Mouse (Mus musculus) forebrain, embryonic 12.5 days (tissue): ENCODE data around the gene Kptn. TPM values are rescaled to one million over a fixed set of nuclear protein-coding genes. Genes with fewer than 3 reads are reported as not detected.

ENCODE experiments used
- ATAC-seq: fragments of 200-750 bp; cut with Nextera tagmentation; 2 replicates; pipeline ENCODE4 v1.8.0; 2017; ENCODE audit warnings: moderate TSS enrichment; ENCODE audit not compliant: low FRiP score
- H3K27ac ChIP-seq: fragments of 300-500 bp; sonication (generic); 2 replicates; pipeline ENCODE4 v1.5.1; 2016; ENCODE audit warnings: mild to moderate bottlenecking
- H3K27me3 ChIP-seq: fragments of 300-500 bp; sonication (generic); 2 replicates; pipeline ENCODE4 v1.6.1; 2016; ENCODE audit warnings: mild to moderate bottlenecking
- H3K36me3 ChIP-seq: fragments of 300-500 bp; sonication (generic); replicated peaks from 2 replicates; pipeline ENCODE4 v1.6.1; 2016; ENCODE audit warnings: mild to moderate bottlenecking
- H3K4me1 ChIP-seq: fragments of 300-500 bp; sonication (generic); 2 replicates; pipeline ENCODE4 v1.6.1; 2016
- H3K4me2 ChIP-seq: fragments of 300-500 bp; sonication (generic); 2 replicates; pipeline ENCODE4 v1.6.1; 2016; ENCODE audit warnings: mild to moderate bottlenecking, moderate library complexity
- H3K4me3 ChIP-seq: fragments of 300-500 bp; sonication (generic); replicated peaks from 2 replicates; pipeline ENCODE4 v1.5.1; 2016; ENCODE audit warnings: mild to moderate bottlenecking
- H3K9ac ChIP-seq: fragments of 300-500 bp; sonication (generic); 2 replicates; pipeline ENCODE4 v1.6.1; 2016; ENCODE audit warnings: mild to moderate bottlenecking
- H3K9me3 ChIP-seq: fragments of 300-500 bp; sonication (generic); 2 replicates; pipeline ENCODE4 v1.6.1; 2016
- WGBS: fragments of 180-500 bp; shearing (Covaris S2); methylation state at CpG from one replicate; pipeline ENCODE4 v1.1.7; 2016; 5-methylcytosine and 5-hydroxymethylcytosine counted together
- polyA plus RNA-seq: library from polyadenylated mRNA; unstranded; fragments of >200 nt; fragmentation: Nextera tagmentation; extraction: Ambion mirVana; gene quantifications from 2 replicates; pipeline ENCODE4 v1.2.1, GENCODE M21; 2016

Kptn gene
- polyA plus RNA-seq, 1 experiment from 2014 or later, result 29.4 TPM

DNA sequence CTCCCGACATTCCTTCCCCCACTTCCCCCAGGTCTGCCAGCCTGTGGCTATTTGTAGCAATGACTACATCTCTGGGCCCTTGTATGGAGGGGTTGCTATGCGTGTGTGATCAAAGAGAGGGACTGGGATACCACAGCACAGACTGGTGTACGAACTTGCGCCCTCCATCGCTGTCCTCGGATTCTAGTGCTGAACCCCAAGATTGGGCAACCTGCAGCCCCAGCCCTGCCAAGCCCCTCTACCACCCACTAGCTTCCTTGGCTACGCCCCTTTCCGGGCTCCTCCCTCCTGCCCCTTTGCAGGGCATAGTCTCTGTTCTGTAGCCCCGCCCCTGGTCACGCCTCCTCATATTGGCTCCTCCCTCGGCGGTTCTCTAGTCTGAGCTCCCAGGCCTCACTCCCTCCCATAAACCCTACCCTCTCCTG is 9.7 kb downstream of the Kptn start, which contains the start of gene Slc8a2:
Slc8a2 (plus strand) TSS at position 406 of the 425 bp plus-strand sequence.
- Histone ChIP-seq H3K9me3 (no peaks in the 10 kb centered on the region), H3K4me1 (peaks cover 56% of the 10 kb centered on the region)
- 2% methylated on average over 12 of the region's 12 CpGs for WGBS

DNA sequence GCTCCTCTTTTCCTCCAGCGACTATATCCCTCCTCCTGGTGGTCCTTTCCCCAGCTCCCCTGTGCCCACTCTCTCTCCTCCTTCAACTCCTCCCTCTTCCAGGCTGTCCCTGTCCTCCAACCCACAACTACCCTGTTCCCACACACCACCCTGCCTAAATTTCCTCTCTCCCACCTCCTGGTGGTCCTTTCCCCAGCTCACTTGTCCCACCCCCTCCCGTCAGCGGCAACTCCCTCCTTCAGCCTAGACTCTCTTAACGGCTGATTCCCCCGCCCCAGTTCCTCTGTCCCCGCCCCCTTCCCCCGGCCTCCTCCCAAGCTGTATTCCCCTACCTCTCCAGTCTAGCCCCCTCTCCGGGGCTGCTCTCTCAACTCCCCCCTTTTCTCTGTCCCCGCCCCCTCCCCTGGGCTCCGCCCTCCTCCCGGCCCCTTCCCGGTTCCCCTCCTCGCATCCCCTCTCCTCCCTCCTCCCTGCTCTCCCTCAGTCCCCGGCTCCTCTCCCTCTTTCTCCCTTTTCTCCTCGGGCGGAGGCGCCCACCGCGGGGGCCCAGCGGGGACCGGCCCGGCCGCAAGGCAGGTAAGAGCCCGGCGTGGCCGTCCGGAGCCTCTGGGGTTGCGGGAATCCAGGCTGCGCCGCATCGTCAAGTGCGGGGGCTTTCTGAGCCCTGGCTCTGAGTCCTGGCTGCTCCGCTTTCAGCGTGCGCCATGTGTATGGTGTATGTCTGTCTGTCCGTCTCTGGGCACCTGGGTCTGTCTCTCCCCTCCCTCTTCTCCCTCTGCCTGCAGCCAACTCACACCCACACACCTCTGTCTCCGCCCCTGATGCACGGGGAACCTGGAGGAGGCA is 10.4 kb downstream of the Kptn start:
- under 1% methylated on average over 35 of the region's 38 CpGs for WGBS
- peaks cover 63% of the 10 kb centered on the region for H3K4me1 ChIP-seq

More for the DNA sequence above, 9.7 kb downstream of the Kptn start, which contains the start of gene Slc8a2:
- Histone ChIP-seq H3K4me3 (peak within 1 kb of the TSS; percentile 70), H3K36me3 (peaks cover 13% of the 10 kb centered on the region; the same call in 1 of the 2 replicates), H3K27ac (peak within 1 kb of the TSS; percentile 89), H3K27me3 (peaks cover 3% of the 10 kb centered on the region; the same call in 1 of the 2 replicates), H3K4me2 (peak within 1 kb of the TSS; percentile 89), H3K9ac (peak within 1 kb of the TSS; percentile 87)
- ATAC-seq, result peak; percentile 89

GRCm38 (mm10) chr7:16130956-16131634 is 11.4 kb downstream of the Kptn start:
- Histone ChIP-seq H3K9me3 (no peaks in the 10 kb centered on the region), H3K36me3 (peaks cover 9% of the 10 kb centered on the region; the same call in 1 of the 2 replicates), H3K4me3 (peak overlapping the region; percentile 70), H3K4me2 (peak overlapping the region; percentile 89), H3K27ac (peak overlapping the region; percentile 68), H3K4me1 (peaks cover 72% of the 10 kb centered on the region), H3K9ac (peak overlapping the region; percentile 87), H3K27me3 (peaks cover 3% of the 10 kb centered on the region; the same call in 1 of the 2 replicates)
- no peak for ATAC-seq
- 43% methylated on average over 13 of the region's 13 CpGs for WGBS

More for the DNA sequence above, 10.4 kb downstream of the Kptn start:
- Histone ChIP-seq H3K27me3 (peaks cover 3% of the 10 kb centered on the region; the same call in 1 of the 2 replicates), H3K4me2 (peak overlapping the region; percentile 89), H3K4me3 (peak overlapping the region; percentile 70), H3K27ac (peak overlapping the region; percentile 89), H3K9ac (peak overlapping the region; percentile 87), H3K9me3 (no peaks in the 10 kb centered on the region), H3K36me3 (peaks cover 13% of the 10 kb centered on the region; the same call in 1 of the 2 replicates)
- ATAC-seq, result peak; percentile 81

DNA sequence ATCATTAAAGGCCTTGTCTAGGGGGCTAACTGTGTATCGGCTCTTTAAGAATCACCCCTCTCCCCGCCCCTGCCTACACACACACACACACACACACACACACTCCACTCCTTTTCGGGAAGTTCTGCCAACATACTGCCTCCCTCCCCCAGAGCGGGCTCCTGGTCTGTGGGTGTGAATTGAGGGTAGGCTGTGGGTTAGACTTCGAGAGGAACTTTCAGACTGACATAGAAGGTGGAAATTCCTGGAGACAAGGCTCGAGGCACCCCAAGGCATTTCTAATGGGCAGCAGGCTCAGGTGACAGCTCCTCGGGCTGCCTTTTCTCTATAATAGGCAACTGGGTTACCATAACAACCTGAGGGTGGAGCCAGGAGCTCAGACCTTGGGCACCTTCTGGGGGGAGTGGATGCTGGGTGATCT is 12.5 kb downstream of the Kptn start:
- Histone ChIP-seq H3K27me3 (peaks cover 3% of the 10 kb centered on the region; the same call in 1 of the 2 replicates), H3K4me2 (peak overlapping the region; percentile 89), H3K4me3 (peak overlapping the region; percentile 70; the same call in 1 of the 2 replicates), H3K9ac (peak overlapping the region; percentile 33; the same call in 1 of the 2 replicates), H3K9me3 (no peaks in the 10 kb centered on the region), H3K27ac (peak overlapping the region; percentile 68; the same call in 1 of the 2 replicates), H3K4me1 (peaks cover 74% of the 10 kb centered on the region), H3K36me3 (peaks cover 5% of the 10 kb centered on the region; the same call in 1 of the 2 replicates)
- WGBS, result 8% methylated on average over 7 of the region's 7 CpGs
- ATAC-seq, result no peak

GRCm38 (mm10) chr7:16132926-16133325 is 13.2 kb downstream of the Kptn start:
- Histone ChIP-seq H3K4me3 (no peak overlapping the region), H3K4me2 (peak overlapping the region; percentile 89), H3K36me3 (no peaks in the 10 kb centered on the region), H3K9ac (peak overlapping the region; percentile 33; the same call in 1 of the 2 replicates), H3K27me3 (peaks cover 3% of the 10 kb centered on the region; the same call in 1 of the 2 replicates), H3K4me1 (peaks cover 74% of the 10 kb centered on the region), H3K9me3 (no peaks in the 10 kb centered on the region), H3K27ac (0 out of 2 replicates have a peak overlapping the region, but pooled peaks have one; percentile 13)
- WGBS, result 69% methylated on average over 3 of the region's 3 CpGs
- no peak for ATAC-seq

GRCm38 (mm10) chr7:16133691-16134090 is 14.0 kb downstream of the Kptn start:
- no peaks in the 10 kb centered on the region for H3K36me3 ChIP-seq
- no peak overlapping the region for H3K9ac ChIP-seq
- no peaks in the 10 kb centered on the region for H3K9me3 ChIP-seq
- peaks cover 73% of the 10 kb centered on the region for H3K4me1 ChIP-seq
- no peak overlapping the region; the same call in 1 of the 2 replicates for H3K4me2 ChIP-seq
- WGBS, result 94% methylated on average over 9 of the region's 9 CpGs
- peaks cover 3% of the 10 kb centered on the region; the same call in 1 of the 2 replicates for H3K27me3 ChIP-seq
- no peak for ATAC-seq
- no peak overlapping the region for H3K4me3 ChIP-seq
- H3K27ac ChIP-seq, result peak overlapping the region; percentile 80; the same call in 1 of the 2 replicates

DNA sequence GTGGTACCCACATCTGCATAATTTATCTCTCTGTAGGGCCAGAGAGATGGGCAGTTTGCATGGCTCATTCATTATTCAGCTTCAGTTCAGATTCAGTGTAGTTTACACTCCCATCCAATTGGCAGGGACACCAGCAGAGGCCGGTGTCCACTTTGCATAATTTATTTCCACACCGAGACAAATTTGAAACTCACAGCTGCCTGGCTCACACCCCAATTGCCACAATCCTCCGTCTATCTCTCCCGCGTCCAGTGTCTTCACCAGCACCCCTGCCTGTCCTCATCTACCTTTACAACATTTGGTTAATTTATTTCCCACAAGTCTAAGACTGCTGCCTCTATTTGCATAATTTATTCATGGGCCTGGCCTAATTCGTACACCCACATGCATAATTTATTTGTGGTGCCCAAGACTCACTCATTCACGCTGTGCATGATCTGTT is 15.3 kb downstream of the Kptn start:
- Histone ChIP-seq H3K36me3 (0 out of 2 replicates have a peak, but pooled peaks cover 8% of the 10 kb centered on the region), H3K4me1 (peaks cover 60% of the 10 kb centered on the region), H3K27ac (peak overlapping the region; percentile 80), H3K9me3 (no peaks in the 10 kb centered on the region), H3K4me3 (peak overlapping the region; percentile 8; the same call in 1 of the 2 replicates), H3K9ac (no peak overlapping the region), H3K27me3 (peaks cover 3% of the 10 kb centered on the region; the same call in 1 of the 2 replicates), H3K4me2 (peak overlapping the region; percentile 37)
- ATAC-seq, result peak; percentile 48; the same call in 1 of the 2 replicates
- 32% methylated on average over 7 of the region's 7 CpGs for WGBS

DNA sequence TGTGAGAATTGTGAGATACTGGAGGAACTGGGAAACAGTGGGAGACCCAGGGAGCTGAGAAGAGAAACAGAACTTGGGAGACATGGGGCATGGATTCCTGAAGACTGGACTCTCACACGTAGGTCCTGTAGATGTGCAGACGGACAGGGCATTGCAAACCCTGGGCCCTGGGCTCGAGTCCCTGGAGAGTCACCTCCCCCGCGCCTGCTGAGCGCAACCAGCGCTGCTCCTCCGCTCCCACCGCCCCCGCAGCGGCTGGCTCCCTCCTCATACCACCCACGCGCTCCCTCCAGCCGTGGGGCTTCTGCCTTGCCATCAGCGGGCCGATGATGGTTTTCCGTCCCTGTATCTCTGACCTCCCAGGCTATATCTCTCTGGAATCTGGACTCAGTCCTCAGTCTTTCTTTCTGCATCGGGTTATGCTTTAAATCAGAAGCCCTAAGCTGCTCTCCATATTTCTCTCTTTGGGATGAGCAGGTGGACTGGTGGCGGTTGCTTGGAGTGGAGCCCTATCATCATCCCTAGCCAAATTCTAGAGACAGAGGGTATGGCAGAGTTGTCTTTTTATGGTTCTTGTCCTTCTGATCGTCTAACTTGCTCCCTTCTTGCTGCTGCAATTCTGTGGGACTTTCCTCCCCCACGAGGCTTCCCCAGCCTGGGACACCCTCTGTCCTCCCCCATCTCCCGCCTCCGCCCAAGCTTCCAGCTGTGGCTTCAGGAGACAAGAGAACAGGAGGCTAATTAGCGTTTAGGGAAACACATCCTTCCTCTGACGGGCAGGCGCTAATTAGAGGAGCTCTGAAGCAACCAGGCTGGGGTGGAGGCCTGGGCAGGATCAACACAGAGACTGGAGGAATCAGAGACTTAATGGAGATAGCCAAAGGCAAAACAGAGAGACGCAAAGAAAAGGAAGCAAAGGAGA is 27.1 kb downstream of the Kptn start:
- 22% methylated on average over 27 of the region's 27 CpGs for WGBS
- H3K9ac ChIP-seq, result no peak overlapping the region
- peak overlapping the region; percentile 21; the same call in 1 of the 2 replicates for H3K27ac ChIP-seq
- H3K4me2 ChIP-seq, result no peak overlapping the region
- no peaks in the 10 kb centered on the region for H3K9me3 ChIP-seq
- peaks cover 11% of the 10 kb centered on the region for H3K36me3 ChIP-seq
- peaks cover 17% of the 10 kb centered on the region for H3K4me1 ChIP-seq
- no peak overlapping the region for H3K4me3 ChIP-seq
- ATAC-seq, result peak; percentile 62; the same call in 1 of the 2 replicates
- H3K27me3 ChIP-seq, result no peaks in the 10 kb centered on the region; the same call in 1 of the 2 replicates

- no peak overlapping the region for H3K4me2 ChIP-seq
- H3K36me3 ChIP-seq, result peaks cover 10% of the 10 kb centered on the region
- H3K27me3 ChIP-seq, result no peaks in the 10 kb centered on the region; the same call in 1 of the 2 replicates
- H3K9ac ChIP-seq, result no peak overlapping the region
- H3K4me1 ChIP-seq, result peaks cover 17% of the 10 kb centered on the region
- peak overlapping the region; percentile 21 for H3K27ac ChIP-seq
- H3K4me3 ChIP-seq, result no peak overlapping the region
- 0 out of 2 replicates have a peak, but pooled peaks have one; percentile 28 for ATAC-seq
- 14% methylated on average over 15 of the region's 15 CpGs for WGBS
- H3K9me3 ChIP-seq, result no peaks in the 10 kb centered on the region
These were observed 27.9 kb downstream of the Kptn start for GRCm38 (mm10) chr7:16147643-16148042.

DNA sequence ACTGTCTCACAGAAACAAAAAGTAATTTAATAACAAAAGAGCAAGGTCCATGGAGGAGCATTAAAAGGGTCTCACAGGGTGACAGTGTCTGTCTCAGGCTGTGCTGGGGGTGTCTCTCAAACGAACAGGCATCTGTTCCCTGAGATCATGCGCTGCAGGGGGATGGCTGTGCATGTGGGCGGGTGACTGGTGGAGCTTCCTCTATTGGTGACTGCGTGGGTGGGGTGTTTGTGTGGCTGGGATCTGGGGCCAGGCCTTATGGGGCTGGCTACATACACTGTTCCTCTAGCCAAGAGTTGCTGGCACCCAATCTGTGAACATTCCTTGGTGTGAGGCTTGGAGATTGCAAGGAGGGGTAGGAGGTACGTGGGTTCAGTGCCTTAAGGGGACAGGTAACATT is 29.5 kb downstream of the Kptn start:
- no peak overlapping the region for H3K4me2 ChIP-seq
- H3K4me1 ChIP-seq, result peaks cover 21% of the 10 kb centered on the region
- no peak overlapping the region for H3K9ac ChIP-seq
- no peak overlapping the region for H3K4me3 ChIP-seq
- no peaks in the 10 kb centered on the region; the same call in 1 of the 2 replicates for H3K27me3 ChIP-seq
- peaks cover 10% of the 10 kb centered on the region for H3K36me3 ChIP-seq
- WGBS, result 69% methylated on average over 5 of the region's 5 CpGs
- ATAC-seq, result no peak
- no peaks in the 10 kb centered on the region for H3K9me3 ChIP-seq
- H3K27ac ChIP-seq, result no peak overlapping the region
